Mouse (Mus musculus) ES-Bruce4 (cell line): Measurements from ENCODE around the gene Dab1. TPM values are rescaled to one million over a fixed set of nuclear protein-coding genes. Genes with fewer than 3 reads are reported as not detected.

Experiments
- H3K27ac ChIP-seq: 2 replicates; pipeline ENCODE4 v1.5.1; 2012; ENCODE audit warnings: low read length, inconsistent platforms; ENCODE audit not compliant: insufficient read depth
- H3K27me3 ChIP-seq: 2 replicates; pipeline ENCODE4 v1.6.1; 2012; ENCODE audit warnings: mild to moderate bottlenecking, low read length, inconsistent platforms; ENCODE audit not compliant: control insufficient read depth, poor library complexity, insufficient read depth, severe bottlenecking
- H3K36me3 ChIP-seq: 2 replicates; pipeline ENCODE4 v1.6.1; 2012; ENCODE audit warnings: inconsistent platforms, mild to moderate bottlenecking, low read length, moderate library complexity; ENCODE audit not compliant: control insufficient read depth, poor library complexity, insufficient read depth, severe bottlenecking
- H3K4me1 ChIP-seq: one replicate; pipeline ENCODE4 v1.8.1; 2011; ENCODE audit warnings: low read length; ENCODE audit not compliant: control insufficient read depth, insufficient read depth
- H3K4me3 ChIP-seq: 2 replicates; pipeline ENCODE4 v1.5.1; 2011; ENCODE audit warnings: low read depth, mild to moderate bottlenecking, low read length
- H3K9ac ChIP-seq: 2 replicates; pipeline ENCODE4 v1.6.1; 2012; ENCODE audit warnings: low read depth, mild to moderate bottlenecking, inconsistent platforms; ENCODE audit not compliant: poor library complexity, severe bottlenecking
- H3K9me3 ChIP-seq: replicated peaks from 2 replicates; pipeline ENCODE4 v1.6.1; 2012; ENCODE audit warnings: mild to moderate bottlenecking, low read length, inconsistent platforms; ENCODE audit not compliant: control insufficient read depth, poor library complexity, insufficient read depth, severe bottlenecking
- CTCF ChIP-seq: IDR thresholded peaks from one replicate; pipeline ENCODE4 v1.8.1; 2011; ENCODE audit warnings: low read depth, low read length
- EP300 ChIP-seq: IDR thresholded peaks from 2 replicates; pipeline ENCODE4 v1.6.1; 2011; ENCODE audit warnings: low read depth, low read length; ENCODE audit not compliant: insufficient read depth
- POLR2A ChIP-seq: IDR thresholded peaks from one replicate; pipeline ENCODE4 v1.8.1; 2011; ENCODE audit warnings: low read length; ENCODE audit not compliant: insufficient read depth
- polyA plus RNA-seq: library from polyadenylated mRNA; stranded (reverse); fragments of >200 nt; gene quantifications from 2 replicates; pipeline ENCODE4 v1.2.4, GENCODE M21; 2011; ENCODE audit warnings: low read depth; ENCODE audit not compliant: missing spikeins, insufficient read depth, insufficient read length

Dab1 gene
- polyA plus RNA-seq, 1 experiment = 4.8 TPM

DNA sequence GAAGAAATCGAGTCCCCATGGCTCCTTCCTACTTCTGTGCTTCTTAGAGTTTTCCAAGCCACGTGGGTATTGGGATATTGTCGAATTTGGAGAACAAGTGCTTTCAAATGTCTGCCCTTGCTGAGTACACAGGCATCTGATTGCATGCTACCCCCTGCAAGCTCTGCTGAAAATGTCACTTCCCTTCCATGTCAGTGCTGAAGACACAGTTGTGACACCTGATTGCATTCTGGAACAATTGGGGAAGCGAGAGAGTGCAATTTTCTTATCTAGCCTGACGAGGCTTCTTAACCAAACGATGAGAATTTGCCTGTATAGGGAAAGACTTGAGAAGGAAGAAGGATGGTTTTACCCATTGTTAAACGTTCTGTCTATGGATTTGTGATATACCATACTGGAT is 95.8 kb downstream of the Dab1 start:
- no peaks in the 10 kb centered on the region for H3K9me3 ChIP-seq
- H3K36me3 ChIP-seq = no peaks in the 10 kb centered on the region
- no peaks in the 10 kb centered on the region for H3K4me1 ChIP-seq
- no peaks in the 10 kb centered on the region for H3K27me3 ChIP-seq
- H3K9ac ChIP-seq = no peak overlapping the region
- H3K27ac ChIP-seq = no peak overlapping the region
- H3K4me3 ChIP-seq = no peak overlapping the region
- no peak for TF ChIP-seq POLR2A
- TF ChIP-seq CTCF = no peak
- no peak for TF ChIP-seq EP300

DNA sequence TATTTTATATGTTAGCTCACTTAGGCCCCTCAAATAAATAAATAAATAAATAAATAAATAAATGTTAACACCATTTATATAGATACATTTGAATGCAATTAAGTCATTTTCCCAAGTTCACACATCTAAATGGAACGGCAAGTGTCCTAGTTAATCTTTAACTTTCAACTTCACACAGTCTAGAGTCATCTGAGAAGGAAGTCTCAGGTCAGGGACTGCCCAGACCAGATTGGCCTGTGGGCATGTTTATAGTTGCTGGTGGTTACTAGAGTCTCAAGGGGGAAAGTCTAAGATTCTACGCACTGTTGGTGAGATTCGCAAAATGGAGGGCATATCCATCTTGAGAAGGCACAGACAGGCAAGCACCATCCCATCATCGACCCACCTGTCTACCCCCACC is 96.4 kb downstream of the Dab1 start:
- H3K4me3 ChIP-seq = no peak overlapping the region
- no peak overlapping the region for H3K27ac ChIP-seq
- H3K27me3 ChIP-seq = no peaks in the 10 kb centered on the region
- no peaks in the 10 kb centered on the region for H3K9me3 ChIP-seq
- TF ChIP-seq POLR2A = no peak
- no peak for TF ChIP-seq CTCF
- no peak for TF ChIP-seq EP300
- H3K9ac ChIP-seq = no peak overlapping the region
- no peaks in the 10 kb centered on the region for H3K4me1 ChIP-seq
- H3K36me3 ChIP-seq = no peaks in the 10 kb centered on the region

DNA sequence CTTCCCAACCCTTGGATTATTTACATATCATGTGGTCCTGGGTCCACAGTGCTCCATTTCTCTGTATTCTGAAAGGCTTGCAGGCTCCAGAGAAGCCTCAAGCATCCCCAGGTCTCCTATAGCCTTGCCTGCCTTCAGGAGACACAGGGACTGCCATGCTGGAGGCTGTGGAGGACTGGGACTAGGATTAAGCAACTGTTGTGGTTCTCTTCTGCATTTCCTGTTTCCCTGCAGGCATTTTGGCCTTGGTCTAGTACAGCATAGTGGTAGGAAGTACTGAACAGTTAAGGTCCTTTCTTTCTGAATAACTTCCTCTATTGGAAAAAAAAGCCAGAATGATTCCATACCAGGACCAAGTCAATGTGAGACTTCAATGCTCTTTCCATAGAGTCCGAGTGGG is 103.6 kb downstream of the Dab1 start:
- no peak for TF ChIP-seq CTCF
- no peak for TF ChIP-seq POLR2A
- TF ChIP-seq EP300 = no peak
- Histone ChIP-seq H3K27me3 (no peaks in the 10 kb centered on the region), H3K36me3 (no peaks in the 10 kb centered on the region), H3K4me3 (no peak overlapping the region), H3K9ac (no peak overlapping the region), H3K9me3 (no peaks in the 10 kb centered on the region), H3K4me1 (no peaks in the 10 kb centered on the region), H3K27ac (no peak overlapping the region)

DNA sequence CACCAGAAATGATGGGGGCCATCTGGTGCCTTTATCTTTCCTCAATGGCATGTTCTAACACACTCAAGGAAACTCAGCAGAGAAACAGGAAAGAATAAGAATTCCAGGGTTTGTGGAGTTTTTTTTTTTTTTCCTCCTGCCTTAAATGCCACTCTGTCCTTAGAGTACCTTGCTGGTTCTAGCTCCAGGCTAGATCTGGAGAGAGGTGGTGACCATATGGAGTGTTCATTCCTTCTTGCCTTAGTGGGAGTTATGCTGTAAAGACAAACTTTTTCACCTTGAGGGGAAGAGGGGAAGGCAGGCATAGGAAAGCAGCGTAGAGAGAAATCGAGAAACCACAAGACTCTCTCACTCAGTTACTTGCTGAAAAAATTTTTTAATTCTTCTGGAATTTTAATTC is 107.3 kb downstream of the Dab1 start:
- Histone ChIP-seq H3K27me3 (no peaks in the 10 kb centered on the region), H3K27ac (no peak overlapping the region), H3K9me3 (no peaks in the 10 kb centered on the region), H3K4me3 (no peak overlapping the region), H3K9ac (no peak overlapping the region), H3K4me1 (no peaks in the 10 kb centered on the region), H3K36me3 (no peaks in the 10 kb centered on the region)
- TF ChIP-seq EP300 (no peak), POLR2A (no peak), CTCF (no peak)

DNA sequence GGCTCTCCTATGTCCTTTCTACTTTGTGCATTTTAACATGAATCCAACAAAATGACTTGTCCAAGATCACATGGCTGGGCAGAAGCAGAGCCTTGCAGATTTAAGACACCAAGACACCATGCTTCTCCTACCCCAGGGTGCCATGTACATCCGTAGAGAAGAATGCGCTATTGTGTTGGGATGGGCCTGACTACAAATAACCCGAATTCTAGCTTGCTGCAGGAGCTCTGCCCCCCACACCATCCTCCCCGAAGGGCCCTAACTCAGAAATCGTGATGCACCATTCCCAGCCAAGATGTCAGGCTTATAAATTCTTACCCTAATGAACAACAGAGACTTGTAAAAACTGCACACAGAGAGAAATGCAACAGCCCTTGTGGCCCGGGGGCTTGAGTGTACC is 118.0 kb downstream of the Dab1 start:
- Histone ChIP-seq H3K27ac (no peak overlapping the region), H3K27me3 (no peaks in the 10 kb centered on the region), H3K4me1 (no peaks in the 10 kb centered on the region), H3K4me3 (no peak overlapping the region), H3K36me3 (no peaks in the 10 kb centered on the region), H3K9me3 (no peaks in the 10 kb centered on the region), H3K9ac (no peak overlapping the region)
- TF ChIP-seq CTCF (no peak), POLR2A (no peak), EP300 (no peak)

DNA sequence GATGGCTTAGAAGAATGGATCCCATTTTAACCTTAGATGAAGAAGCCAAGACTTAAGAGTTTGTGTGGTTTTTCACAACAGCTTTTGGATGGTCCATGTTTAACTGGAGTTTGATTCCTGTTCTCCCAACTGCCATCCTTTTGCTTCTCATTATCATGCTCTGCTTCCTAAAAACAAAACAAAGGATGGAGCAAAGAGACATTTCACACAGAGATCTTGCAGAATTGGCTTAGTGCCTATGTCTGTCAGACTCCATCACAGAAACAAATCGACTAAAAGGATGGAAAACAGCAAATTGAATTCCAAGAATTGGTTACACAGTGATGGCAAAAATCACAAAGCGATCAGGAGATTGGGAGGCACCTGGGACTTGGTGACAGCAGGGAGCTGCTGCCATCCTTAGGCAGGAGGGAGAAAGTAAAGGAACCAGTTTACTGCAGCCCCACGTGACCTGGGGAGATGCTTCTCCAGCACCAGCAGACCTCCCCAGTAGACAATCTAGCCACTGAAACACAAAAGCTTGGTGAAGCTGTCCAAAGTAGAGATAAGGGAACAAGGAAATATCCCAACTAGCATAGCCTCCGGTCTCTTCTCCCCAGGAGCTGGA is 132.2 kb downstream of the Dab1 start:
- no peaks in the 10 kb centered on the region for H3K27me3 ChIP-seq
- H3K36me3 ChIP-seq = no peaks in the 10 kb centered on the region
- H3K9me3 ChIP-seq = no peaks in the 10 kb centered on the region
- H3K4me1 ChIP-seq = no peaks in the 10 kb centered on the region
- H3K27ac ChIP-seq = no peak overlapping the region
- no peak for TF ChIP-seq CTCF
- TF ChIP-seq EP300 = no peak
- TF ChIP-seq POLR2A = no peak
- no peak overlapping the region for H3K9ac ChIP-seq
- H3K4me3 ChIP-seq = no peak overlapping the region
